Mouse (Mus musculus) CD4-positive, CD25-positive, alpha-beta regulatory T cell, adult 2 months (primary cell): ENCODE data around the gene Apip.

ENCODE experiments used
- DNase-seq: peaks from one replicate; pipeline ENCODE4 v3.0.0-alpha.2; 2012; ENCODE audit warnings: low read depth, low spot score

Apip gene

DNA sequence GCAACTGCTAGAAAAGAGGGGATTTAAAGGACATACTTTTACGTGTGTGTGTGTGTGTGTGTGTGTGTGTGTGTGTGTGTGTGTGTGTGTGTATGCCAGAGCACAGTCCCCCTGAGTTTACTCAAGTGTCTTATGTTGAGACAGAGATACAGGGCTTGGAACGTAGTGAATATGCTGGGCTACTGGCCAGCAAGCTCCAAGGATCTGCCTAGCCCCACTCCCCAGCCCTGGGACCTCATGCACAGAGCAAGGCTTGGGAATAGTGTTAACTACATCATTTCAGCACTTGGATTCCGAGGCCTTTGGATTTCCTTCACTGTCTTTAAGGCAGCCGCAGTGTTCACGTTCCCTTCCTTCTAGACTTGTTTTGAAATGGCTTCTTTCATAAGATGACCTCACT lies 29.1 kb downstream of the Apip start:
- no peak for DNase-seq

DNA sequence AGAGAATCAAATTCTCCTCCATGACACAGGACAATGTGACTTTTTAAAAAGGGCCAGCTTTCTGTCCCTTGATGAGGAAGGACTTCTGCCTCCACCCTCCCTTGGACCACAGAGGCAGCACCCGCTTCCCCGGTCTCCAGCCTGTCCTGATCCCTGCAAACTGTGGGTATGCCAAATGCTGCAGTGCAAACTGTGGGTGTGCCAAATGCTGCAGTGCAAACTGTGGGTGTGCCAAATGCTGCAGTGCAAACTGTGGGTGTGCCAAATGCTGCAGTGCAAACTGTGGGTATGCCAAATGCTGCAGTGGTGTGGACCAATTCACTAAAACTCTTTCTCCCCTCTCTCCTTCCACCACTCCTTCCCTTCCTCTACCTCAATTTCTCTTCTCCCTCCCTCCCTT lies 32.7 kb downstream of the Apip start:
- DNase-seq, result no peak

DNA sequence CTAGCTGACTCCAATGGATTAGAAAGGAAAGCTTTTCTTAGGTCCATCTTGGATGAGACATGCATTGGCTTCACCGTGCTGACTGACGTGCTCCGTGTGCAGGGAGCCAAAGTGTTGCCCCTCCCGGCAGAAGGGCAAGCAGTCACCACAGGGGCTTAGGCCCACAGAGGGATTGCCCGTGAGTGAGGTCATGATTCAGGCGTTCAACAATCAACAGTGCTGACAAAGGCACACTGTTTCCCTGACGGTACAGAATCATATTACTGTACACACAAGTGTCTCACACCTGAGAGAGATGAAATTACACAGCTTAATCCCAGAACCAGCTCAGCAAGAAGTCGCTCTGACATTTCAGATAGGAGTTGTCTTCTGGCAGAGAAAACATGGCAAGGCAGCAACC lies 38.2 kb downstream of the Apip start:
- DNase-seq, result no peak

DNA sequence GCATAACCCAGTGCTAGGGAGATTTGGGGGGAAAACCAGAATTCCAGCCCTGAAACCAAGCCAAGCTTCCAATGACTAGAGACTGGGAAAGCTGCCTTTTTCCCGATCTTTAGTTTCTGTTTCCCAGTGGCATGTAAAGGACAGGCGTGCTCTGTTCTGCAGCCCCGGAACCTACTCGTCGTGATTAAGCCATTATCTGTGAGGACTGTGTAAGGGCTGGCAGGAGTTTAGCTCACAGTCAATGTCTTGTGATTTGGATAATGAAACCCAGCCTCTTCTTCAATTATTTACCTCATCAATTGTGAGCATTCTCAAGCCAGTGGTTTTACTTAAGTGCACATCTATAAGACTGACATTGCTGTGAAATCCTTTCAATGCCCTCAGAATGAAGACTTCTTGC lies 43.7 kb downstream of the Apip start:
- no peak for DNase-seq

DNA sequence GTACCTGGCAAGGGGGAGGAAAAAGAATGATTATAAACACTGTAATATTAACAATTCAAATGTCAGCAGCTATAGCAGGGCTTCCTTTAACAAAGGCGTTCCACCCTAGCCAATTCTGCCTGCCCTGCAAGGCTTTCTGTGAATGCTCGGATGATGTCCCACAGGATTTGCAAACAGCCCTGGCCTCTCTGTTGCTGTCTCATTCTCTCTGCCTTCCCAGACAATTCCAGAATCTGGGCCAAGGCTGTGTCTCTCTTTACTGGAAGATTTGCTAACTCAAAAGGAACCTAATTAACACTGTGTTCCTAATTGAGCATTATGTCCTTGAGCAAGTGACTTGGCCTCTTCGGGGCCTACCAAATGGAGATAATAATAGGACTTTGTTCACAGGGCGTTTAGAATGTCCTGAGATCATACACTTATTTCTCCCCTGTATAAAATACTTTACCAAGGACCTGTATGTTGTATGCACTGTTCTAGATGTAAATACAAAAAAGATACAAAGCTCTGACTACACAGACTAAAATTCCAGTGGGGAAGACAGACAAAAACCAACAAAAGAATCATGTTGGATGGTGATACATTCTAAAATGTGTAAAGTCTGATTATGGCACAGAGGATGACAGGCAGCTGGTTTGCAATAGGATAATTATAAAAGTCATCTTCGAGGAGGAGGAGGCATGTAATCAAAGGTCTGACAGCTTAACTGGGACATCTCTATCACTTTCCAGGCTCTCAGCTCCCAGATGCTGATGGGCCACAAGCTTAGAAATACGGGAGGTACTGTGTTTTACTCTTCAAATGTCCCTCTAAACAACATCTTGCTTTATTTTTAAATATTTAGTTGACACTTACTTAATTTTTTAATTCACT lies 45.1 kb downstream of the Apip start:
- no peak for DNase-seq

- DNase-seq, result no peak
Observed at GRCm38 (mm10) chr2:103119197-103119854, 45.9 kb downstream of the Apip start.

- no peak for DNase-seq
Observed at GRCm38 (mm10) chr2:103129676-103130075, 56.2 kb downstream of the Apip start.

DNA sequence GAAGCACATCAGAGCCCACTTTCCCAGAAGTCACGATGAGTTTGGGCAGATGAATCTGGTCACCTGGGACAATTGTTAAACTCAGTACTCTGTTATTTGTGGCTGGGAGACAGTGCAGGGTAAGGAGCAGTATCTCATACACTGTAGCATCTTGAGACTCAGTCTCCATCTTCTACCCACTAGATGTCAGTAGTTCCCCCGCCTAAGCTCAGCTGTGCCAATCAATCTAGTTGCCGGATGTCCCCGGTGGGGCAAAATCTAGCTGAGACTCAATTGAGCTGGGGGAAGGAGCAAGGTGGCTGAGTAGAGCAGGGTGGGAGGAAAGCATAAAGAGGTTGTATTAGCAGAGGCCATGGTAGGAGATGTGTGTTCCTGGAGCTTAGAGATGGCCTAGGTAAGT lies 57.7 kb downstream of the Apip start:
- DNase-seq, result no peak

- no peak for DNase-seq
Observed at GRCm38 (mm10) chr2:103138529-103139265, 65.2 kb downstream of the Apip start.
